Mouse (Mus musculus) forebrain, embryonic 16.5 days (tissue): ENCODE measurements at regions not wholly inside any gene's neighbourhood (a gene's known extent, or its start where the extent isn't known, plus 50 kb on each side); places are given as distances from the start of the nearest gene placed in this dataset.

ENCODE experiments used
- ATAC-seq: fragments of 200-750 bp; cut with Nextera tagmentation; 2 replicates; pipeline ENCODE4 v1.8.0; 2017; ENCODE audit warnings: mild to moderate bottlenecking, moderate library complexity
- H3K27ac ChIP-seq: fragments of 300-500 bp; sonication (generic); 2 replicates; pipeline ENCODE4 v1.5.1; 2014; ENCODE audit warnings: low read length, control low read depth
- H3K27me3 ChIP-seq: fragments of 300-500 bp; sonication (generic); replicated peaks from 2 replicates; pipeline ENCODE4 v1.6.1; 2014; ENCODE audit warnings: low read length; ENCODE audit not compliant: control insufficient read depth, insufficient read depth
- H3K36me3 ChIP-seq: fragments of 300-500 bp; sonication (generic); 2 replicates; pipeline ENCODE4 v1.6.1; 2014; ENCODE audit not compliant: control insufficient read depth, insufficient read depth
- H3K4me1 ChIP-seq: fragments of 300-500 bp; sonication (generic); replicated peaks from 2 replicates; pipeline ENCODE4 v1.6.1; 2014; ENCODE audit warnings: low read length; ENCODE audit not compliant: control insufficient read depth, insufficient read depth
- H3K4me2 ChIP-seq: fragments of 300-500 bp; sonication (generic); 2 replicates; pipeline ENCODE4 v1.6.1; 2014; ENCODE audit warnings: mild to moderate bottlenecking, low read length, control low read depth
- H3K4me3 ChIP-seq: fragments of 300-500 bp; sonication (generic); replicated peaks from 2 replicates; pipeline ENCODE4 v1.5.1; 2014; ENCODE audit warnings: mild to moderate bottlenecking, low read length, control low read depth
- H3K9ac ChIP-seq: fragments of 300-500 bp; sonication (generic); replicated peaks from 2 replicates; pipeline ENCODE4 v1.6.1; 2014; ENCODE audit warnings: low read depth, low read length, control low read depth
- H3K9me3 ChIP-seq: fragments of 300-500 bp; sonication (generic); 2 replicates; pipeline ENCODE4 v1.6.1; 2016; ENCODE audit warnings: low read length; ENCODE audit not compliant: control insufficient read depth
- WGBS: fragments of 180-500 bp; shearing (Covaris S2); extraction: QIAGEN DNeasy Blood & Tissue Kit; methylation state at CpG from one replicate; pipeline ENCODE4 v1.1.7; 2014; 5-methylcytosine and 5-hydroxymethylcytosine counted together

GRCm38 (mm10) chr15:63112918-63113317, 732.1 kb downstream of the Gsdmc2 start:
- Histone ChIP-seq H3K27ac (no peak overlapping the region), H3K27me3 (no peaks in the 10 kb centered on the region), H3K36me3 (no peaks in the 10 kb centered on the region), H3K9ac (no peak overlapping the region), H3K4me1 (no peaks in the 10 kb centered on the region), H3K9me3 (no peaks in the 10 kb centered on the region), H3K4me3 (no peak overlapping the region), H3K4me2 (no peak overlapping the region)
- WGBS: 72% methylated on average over 2 of the region's 2 CpGs
- no peak for ATAC-seq

- no peak for ATAC-seq
- Histone ChIP-seq H3K9me3 (no peaks in the 10 kb centered on the region), H3K27me3 (no peaks in the 10 kb centered on the region), H3K36me3 (no peaks in the 10 kb centered on the region), H3K4me1 (no peaks in the 10 kb centered on the region), H3K27ac (no peak overlapping the region), H3K4me2 (no peak overlapping the region), H3K9ac (no peak overlapping the region), H3K4me3 (no peak overlapping the region)
- WGBS: 85% methylated on average over 3 of the region's 3 CpGs
Observed at GRCm38 (mm10) chr15:63100093-63100492, 744.9 kb downstream of the Gsdmc2 start.

GRCm38 (mm10) chr15:63081972-63082371, 763.0 kb downstream of the Gsdmc2 start:
- H3K4me1 ChIP-seq: no peaks in the 10 kb centered on the region
- H3K27me3 ChIP-seq: no peaks in the 10 kb centered on the region
- H3K36me3 ChIP-seq: no peaks in the 10 kb centered on the region
- no peak overlapping the region for H3K27ac ChIP-seq
- no peak for ATAC-seq
- no peak overlapping the region for H3K4me3 ChIP-seq
- no peaks in the 10 kb centered on the region for H3K9me3 ChIP-seq
- H3K9ac ChIP-seq: no peak overlapping the region
- H3K4me2 ChIP-seq: no peak overlapping the region

GRCm38 (mm10) chr15:63079825-63080224, 765.2 kb downstream of the Gsdmc2 start:
- no peaks in the 10 kb centered on the region for H3K27me3 ChIP-seq
- 14% methylated on average over 4 of the region's 4 CpGs for WGBS
- H3K27ac ChIP-seq: no peak overlapping the region
- H3K9me3 ChIP-seq: no peaks in the 10 kb centered on the region
- H3K4me1 ChIP-seq: no peaks in the 10 kb centered on the region
- no peak overlapping the region for H3K4me2 ChIP-seq
- peak; percentile 90 for ATAC-seq
- no peaks in the 10 kb centered on the region for H3K36me3 ChIP-seq
- H3K9ac ChIP-seq: no peak overlapping the region
- H3K4me3 ChIP-seq: no peak overlapping the region

- 74% methylated on average over 4 of the region's 4 CpGs for WGBS
- Histone ChIP-seq H3K4me1 (no peaks in the 10 kb centered on the region), H3K4me3 (no peak overlapping the region), H3K27me3 (no peaks in the 10 kb centered on the region), H3K4me2 (no peak overlapping the region), H3K36me3 (no peaks in the 10 kb centered on the region), H3K27ac (no peak overlapping the region), H3K9ac (no peak overlapping the region), H3K9me3 (no peaks in the 10 kb centered on the region)
- no peak for ATAC-seq
Observed at GRCm38 (mm10) chr15:63071921-63072320, 773.1 kb downstream of the Gsdmc2 start.

- Histone ChIP-seq H3K4me3 (no peak overlapping the region), H3K27ac (no peak overlapping the region), H3K27me3 (no peaks in the 10 kb centered on the region), H3K4me2 (no peak overlapping the region), H3K36me3 (no peaks in the 10 kb centered on the region), H3K9me3 (no peaks in the 10 kb centered on the region), H3K9ac (no peak overlapping the region), H3K4me1 (no peaks in the 10 kb centered on the region)
- no peak for ATAC-seq
- WGBS: 91% methylated on average over 3 of the region's 3 CpGs
Observed at GRCm38 (mm10) chr15:63067126-63067525, 777.9 kb downstream of the Gsdmc2 start.

- H3K27me3 ChIP-seq: no peaks in the 10 kb centered on the region
- ATAC-seq: no peak
- H3K9me3 ChIP-seq: no peaks in the 10 kb centered on the region
- no peak overlapping the region for H3K4me3 ChIP-seq
- H3K36me3 ChIP-seq: no peaks in the 10 kb centered on the region
- WGBS: 88% methylated on average over 2 of the region's 2 CpGs
- no peak overlapping the region for H3K9ac ChIP-seq
- H3K4me1 ChIP-seq: no peaks in the 10 kb centered on the region
- no peak overlapping the region for H3K4me2 ChIP-seq
- H3K27ac ChIP-seq: no peak overlapping the region
Observed at GRCm38 (mm10) chr15:63066020-63066439, 778.9 kb downstream of the Gsdmc2 start.

GRCm38 (mm10) chr15:63061891-63062290, 783.1 kb downstream of the Gsdmc2 start:
- 84% methylated on average over 3 of the region's 3 CpGs for WGBS
- ATAC-seq: no peak

GRCm38 (mm10) chr15:63060826-63061225, 784.2 kb downstream of the Gsdmc2 start:
- Histone ChIP-seq H3K4me2 (no peak overlapping the region), H3K4me3 (no peak overlapping the region), H3K4me1 (no peaks in the 10 kb centered on the region), H3K27me3 (no peaks in the 10 kb centered on the region), H3K27ac (no peak overlapping the region), H3K9ac (no peak overlapping the region), H3K36me3 (no peaks in the 10 kb centered on the region), H3K9me3 (no peaks in the 10 kb centered on the region)
- no peak for ATAC-seq
- 90% methylated on average over 3 of the region's 3 CpGs for WGBS

More at GRCm38 (mm10) chr15:63061891-63062290, 783.1 kb downstream of the Gsdmc2 start:
- no peaks in the 10 kb centered on the region for H3K4me1 ChIP-seq
- no peak overlapping the region for H3K4me3 ChIP-seq
- H3K27me3 ChIP-seq: no peaks in the 10 kb centered on the region
- H3K9ac ChIP-seq: no peak overlapping the region
- no peaks in the 10 kb centered on the region for H3K36me3 ChIP-seq
- no peak overlapping the region for H3K4me2 ChIP-seq
- H3K27ac ChIP-seq: no peak overlapping the region
- no peaks in the 10 kb centered on the region for H3K9me3 ChIP-seq

- ATAC-seq: no peak
- H3K4me2 ChIP-seq: no peak overlapping the region
- no peaks in the 10 kb centered on the region for H3K27me3 ChIP-seq
- H3K4me3 ChIP-seq: no peak overlapping the region
- H3K9ac ChIP-seq: no peak overlapping the region
- H3K36me3 ChIP-seq: no peaks in the 10 kb centered on the region
- no peaks in the 10 kb centered on the region for H3K4me1 ChIP-seq
- H3K27ac ChIP-seq: no peak overlapping the region
- 5% methylated on average over 3 of the region's 3 CpGs for WGBS
- H3K9me3 ChIP-seq: no peaks in the 10 kb centered on the region
Observed at GRCm38 (mm10) chr15:63052570-63053255, 792.3 kb downstream of the Gsdmc2 start.
